Mouse (Mus musculus) kidney, postnatal 36 days (tissue): Measurements from ENCODE around the gene Vdac2.

Experiments
- DNase-seq, 2 experiments: peaks; one replicate each; pipeline ENCODE4 v3.0.0; 2021 to 2022; ENCODE audit warnings: mixed read lengths in 2 of 2

Gene Vdac2

DNA sequence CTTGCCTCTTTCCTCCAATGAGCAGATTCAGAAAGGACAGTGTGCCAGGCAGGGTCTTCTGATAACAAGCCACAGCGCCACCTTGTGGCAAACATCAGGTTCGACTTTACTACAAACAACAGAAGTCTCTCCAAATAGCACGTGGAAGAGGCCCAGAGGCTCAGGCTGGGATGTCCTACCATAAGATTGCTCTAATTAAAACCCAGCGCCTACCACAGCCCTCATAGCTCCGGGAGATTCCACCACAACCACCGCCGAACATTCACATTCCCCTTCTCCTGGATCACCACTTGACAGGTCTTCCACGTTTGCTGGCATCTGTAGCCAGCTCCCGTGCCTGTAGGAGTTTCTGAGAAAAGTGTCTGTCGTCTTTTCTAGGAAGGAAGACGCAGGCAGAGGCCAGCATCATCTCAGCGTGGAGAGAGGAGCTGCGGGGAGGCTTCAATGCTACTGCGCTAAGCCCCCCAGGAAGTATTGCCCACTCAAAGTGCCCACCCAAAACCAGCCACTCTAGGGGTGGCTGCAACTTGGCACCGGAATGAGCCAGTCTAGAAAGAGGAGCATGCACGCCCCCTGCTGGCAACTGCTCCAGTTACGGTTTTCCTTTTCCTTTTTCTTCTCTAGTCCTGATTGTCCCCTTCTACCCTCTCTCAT is 28.5 kb downstream of the Vdac2 start:
- DNase-seq, result peak; percentile 72 to 85

GRCm38 (mm10) chr14:21854271-21854670 is 29.2 kb downstream of the Vdac2 start:
- DNase-seq, result no peak

DNA sequence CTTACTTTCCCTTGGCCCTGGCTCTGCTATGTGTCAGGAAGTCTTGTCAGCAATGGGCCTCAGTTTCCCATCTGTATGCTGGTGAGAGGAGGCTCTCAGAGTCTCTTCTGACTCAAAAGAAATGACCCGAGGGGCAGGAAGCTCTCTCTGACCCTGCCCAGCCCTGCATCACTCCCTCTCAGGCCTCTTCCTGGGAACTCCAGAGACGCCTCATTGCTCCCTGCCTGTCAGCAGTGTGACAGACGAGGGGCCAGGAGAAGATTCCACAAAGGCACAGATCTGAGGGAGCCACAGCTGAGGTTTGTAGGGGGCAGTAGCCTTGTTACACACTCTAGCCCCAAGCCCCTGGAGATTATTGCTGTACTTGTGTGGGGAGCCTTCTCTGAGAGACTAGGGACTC is 30.9 kb downstream of the Vdac2 start:
- no peak for DNase-seq

DNA sequence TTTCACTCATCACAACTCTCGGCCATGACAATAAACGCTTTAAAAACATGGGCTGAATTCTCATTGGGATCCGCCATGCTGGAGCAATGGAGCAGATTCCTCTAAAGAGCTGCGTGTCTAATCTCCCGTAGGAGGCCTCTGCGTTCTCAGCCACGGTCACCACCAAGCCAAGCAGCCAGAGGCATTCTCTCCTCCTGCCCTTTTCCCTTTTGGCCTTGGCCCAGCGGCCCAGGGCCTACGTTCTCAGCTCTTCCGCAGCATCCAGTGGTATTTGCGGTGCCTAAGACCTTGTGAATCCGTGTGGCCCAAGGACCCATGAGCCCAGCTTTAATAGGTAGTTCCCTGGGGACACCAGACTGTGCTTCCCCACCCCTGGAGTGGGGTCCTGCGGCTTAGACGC is 31.8 kb downstream of the Vdac2 start:
- peak in 1 of 2 experiments; percentile 43 for DNase-seq

DNA sequence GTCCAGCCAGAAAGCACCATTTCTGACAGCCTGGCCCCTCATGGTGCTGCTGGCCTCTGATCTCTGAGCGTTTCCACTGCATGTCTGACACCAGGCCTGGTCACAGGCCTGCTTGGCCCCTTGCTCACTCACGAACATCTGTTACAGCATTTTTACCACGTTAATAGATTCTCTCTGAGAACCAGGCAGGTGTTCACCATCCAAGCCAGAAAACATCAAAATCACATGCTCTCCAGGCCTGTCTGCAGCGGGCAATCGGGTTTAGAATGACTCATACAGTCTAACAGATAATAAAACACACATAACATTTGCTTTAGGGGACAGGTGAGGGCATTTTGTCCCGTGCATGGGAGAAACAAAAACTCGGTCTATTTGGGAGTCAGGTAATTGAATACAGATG is 41.3 kb downstream of the Vdac2 start:
- no peak for DNase-seq

DNA sequence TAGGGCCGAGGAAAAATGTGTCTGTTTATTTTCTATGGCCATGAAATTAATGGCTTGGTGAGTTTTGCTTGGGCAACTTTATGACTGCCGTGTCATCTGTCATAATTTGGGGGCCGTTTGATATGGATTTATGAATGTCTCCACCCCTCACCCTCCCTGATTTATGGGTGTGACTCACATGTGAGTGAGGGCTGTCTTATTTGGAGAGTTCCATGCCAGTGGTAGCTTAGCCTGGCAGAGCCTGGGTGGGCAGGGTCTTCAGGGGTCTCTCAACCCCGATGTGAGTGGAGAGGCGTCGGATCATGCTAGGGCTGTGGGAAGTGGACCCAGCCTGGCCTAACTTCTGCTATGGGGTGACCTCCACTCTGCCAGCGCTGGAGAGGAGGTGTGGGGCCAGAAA is 41.8 kb downstream of the Vdac2 start:
- DNase-seq, result no peak

GRCm38 (mm10) chr14:21890430-21890829 is 65.4 kb downstream of the Vdac2 start:
- peak; percentile 4 to 14 for DNase-seq

DNA sequence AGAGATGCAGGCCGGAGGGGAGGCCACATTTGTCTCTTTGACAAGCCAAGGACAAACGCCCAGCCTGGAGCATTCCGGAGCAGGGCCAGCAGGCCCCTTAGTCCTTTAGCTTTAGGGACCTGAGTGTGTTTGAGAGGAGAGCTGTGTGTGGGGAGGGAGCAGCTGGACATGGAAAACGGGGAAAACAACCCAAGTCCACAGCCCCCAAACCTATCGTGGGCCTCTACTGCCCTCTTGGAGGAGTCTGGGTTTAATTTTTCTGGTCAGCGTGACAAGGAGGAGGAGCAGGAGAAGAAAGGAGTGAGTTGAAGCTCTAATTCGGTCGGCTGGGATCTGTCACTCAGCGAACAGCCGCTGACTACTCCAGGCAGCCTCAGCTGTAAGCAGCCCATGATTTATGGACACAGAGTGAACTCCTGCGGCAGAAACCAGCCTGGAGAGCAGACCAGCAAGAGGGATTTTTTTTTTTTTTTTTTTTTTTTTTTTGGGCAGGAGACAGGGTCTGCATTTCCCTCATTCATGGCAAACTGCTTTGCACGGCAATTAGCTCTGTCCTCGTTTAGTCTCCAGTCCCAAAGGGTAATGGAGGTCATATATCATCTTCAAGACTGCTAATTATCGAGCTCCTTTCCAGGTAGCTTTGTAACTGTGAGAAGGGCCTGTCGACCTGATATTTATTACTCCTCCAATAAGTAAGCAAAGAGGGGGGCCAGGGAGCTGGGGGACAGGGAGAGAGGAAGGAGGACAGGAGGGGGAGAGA is 66.7 kb downstream of the Vdac2 start:
- DNase-seq, result peak in 1 of 2 experiments; percentile 6

DNA sequence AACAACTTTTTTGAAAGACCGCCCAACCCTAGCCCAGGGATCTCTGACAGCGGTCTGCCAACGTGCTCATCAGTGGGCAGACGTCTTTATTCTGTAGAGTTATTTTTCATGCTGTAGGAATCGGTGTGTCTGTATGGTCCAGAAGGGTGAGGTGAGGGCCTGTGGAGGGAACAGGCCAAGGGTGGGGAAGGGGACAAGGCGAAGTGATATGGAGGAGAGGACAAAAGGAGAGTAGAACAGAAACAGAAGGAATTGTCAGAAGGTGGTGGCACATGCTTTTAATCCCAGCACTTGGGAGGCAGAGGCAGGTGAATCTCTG is 67.3 kb downstream of the Vdac2 start:
- DNase-seq, result no peak
